Comparison of ENCODE assay signal across 14 mouse cellular contexts in the genomic region with DNA sequence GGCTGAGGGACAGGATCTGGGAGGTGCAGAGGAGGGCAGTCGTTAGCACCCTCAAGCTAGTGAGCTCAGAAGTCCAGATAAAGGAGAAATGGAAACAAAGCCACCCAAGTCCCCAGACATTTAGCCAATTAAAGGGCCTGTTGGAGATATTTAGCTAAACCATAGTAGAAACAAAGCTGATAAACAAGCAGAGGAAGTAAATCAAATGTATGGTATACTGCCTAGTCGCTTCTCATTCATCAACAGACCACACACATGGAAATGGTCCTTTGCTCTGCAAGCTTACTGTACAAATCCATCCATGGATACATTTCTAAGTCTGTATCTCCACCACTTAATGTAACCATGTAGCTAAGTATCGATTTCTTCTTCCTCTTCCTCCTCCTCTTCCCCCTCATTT.
"Had no signal": no experiment of that assay in that cellular context is flagged by ENCODE, and none has a peak within 500 bp of the region (broad histone marks: within the 10 kb centered on the region; RNA-seq: fewer than 3 reads in every experiment).

No protein-coding gene starts in this region.

- DNase-seq: kidney, adult 2 months; kidney, postnatal 4 days; retina, postnatal 1 day; right cerebral cortex, postnatal 4 days; spleen, adult 18-20 months; thymus, adult 18-20 months; thymus, postnatal 14 days had no signal

- H3K36me3 ChIP-seq: limb, embryonic 15.5 days; liver, embryonic 12.5 days; midbrain, embryonic 12.5 days; neural tube, embryonic 13.5 days had no signal

- ATAC-seq: liver, embryonic 12.5 days; midbrain, embryonic 16.5 days had no signal

- H3K4me2 ChIP-seq: hindbrain, embryonic 14.5 days; limb, embryonic 15.5 days; liver, embryonic 12.5 days; midbrain, embryonic 12.5 days; neural tube, embryonic 13.5 days had no signal

- H3K4me3 ChIP-seq: layer of hippocampus, adult 2 months; limb, embryonic 15.5 days; liver, embryonic 12.5 days; midbrain, embryonic 12.5 days; neural tube, embryonic 13.5 days had no signal

- H3K9ac ChIP-seq: hindbrain, embryonic 14.5 days; limb, embryonic 15.5 days; liver, embryonic 12.5 days; midbrain, embryonic 12.5 days; neural tube, embryonic 13.5 days had no signal

- H3K4me1 ChIP-seq: liver, embryonic 12.5 days; midbrain, embryonic 12.5 days; neural tube, embryonic 13.5 days had no signal

- H3K27me3 ChIP-seq: limb, embryonic 15.5 days; liver, embryonic 12.5 days; midbrain, embryonic 12.5 days; neural tube, embryonic 13.5 days had no signal

- H3K9me3 ChIP-seq: limb, embryonic 15.5 days; liver, embryonic 12.5 days; midbrain, embryonic 12.5 days; neural tube, embryonic 13.5 days had no signal

- H3K27ac ChIP-seq: hindbrain, embryonic 14.5 days; layer of hippocampus, adult 2 months; limb, embryonic 15.5 days; liver, embryonic 12.5 days; midbrain, embryonic 12.5 days; neural tube, embryonic 13.5 days had no signal
